Mouse (Mus musculus): ENCODE measurements around the gene Erlin1.

Erlin1 gene

GRCm38 (mm10) chr19:44069121-44069913 is at the start of gene Erlin1:
Gene Erlin1 (minus strand): TSS chr19:44069785.
- DNase-seq (ENCODE audit: low spot score in 2 of 2), result peak; percentile 83 to 88

DNA sequence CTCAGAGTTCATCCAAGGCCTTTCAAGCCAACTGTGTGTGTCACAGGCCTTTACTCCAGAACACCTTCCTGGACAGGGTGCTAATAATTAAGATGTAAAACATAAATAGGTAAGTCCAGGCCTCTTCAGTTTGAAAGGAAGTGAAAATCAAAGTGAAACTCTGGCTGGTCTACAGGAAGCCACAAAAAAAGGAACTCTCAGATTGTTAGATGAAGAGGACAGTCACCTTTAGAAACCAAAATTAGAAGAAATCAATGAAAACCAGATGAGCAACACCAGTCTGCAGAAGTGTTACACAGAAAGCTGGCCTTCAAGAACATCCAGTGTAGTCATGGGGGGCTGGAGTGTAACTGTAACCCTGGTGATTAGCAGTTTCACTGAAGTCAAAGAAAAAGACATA is 48.2 kb upstream of the Erlin1 start:
- DNase-seq (ENCODE audit: low spot score in 2 of 2), result no peak

GRCm38 (mm10) chr19:44111706-44112105 is 42.1 kb upstream of the Erlin1 start:
- no peak for DNase-seq (ENCODE audit: low spot score in 2 of 2)

DNA sequence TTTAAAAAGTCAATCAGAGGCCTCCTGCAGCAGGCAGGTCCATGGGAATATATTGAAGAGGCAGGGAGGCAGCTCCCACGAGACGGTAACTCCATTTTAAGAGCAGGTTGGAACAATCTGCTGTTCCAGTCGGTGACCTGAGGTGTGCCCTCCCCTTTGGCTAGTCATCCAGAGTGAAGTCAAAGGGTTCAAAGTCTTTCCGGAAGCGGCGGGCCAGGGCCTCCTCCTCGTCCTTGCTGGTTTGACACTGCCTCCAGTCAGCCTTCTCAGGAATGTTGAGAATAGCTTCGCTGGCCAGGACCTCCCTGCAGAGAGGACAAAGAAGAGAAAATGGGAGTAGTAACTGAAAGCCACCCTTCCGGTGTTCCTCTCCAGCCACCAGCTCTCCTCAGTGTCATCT is 40.8 kb upstream of the Erlin1 start:
- no peak for DNase-seq (ENCODE audit: low spot score in 2 of 2)

DNA sequence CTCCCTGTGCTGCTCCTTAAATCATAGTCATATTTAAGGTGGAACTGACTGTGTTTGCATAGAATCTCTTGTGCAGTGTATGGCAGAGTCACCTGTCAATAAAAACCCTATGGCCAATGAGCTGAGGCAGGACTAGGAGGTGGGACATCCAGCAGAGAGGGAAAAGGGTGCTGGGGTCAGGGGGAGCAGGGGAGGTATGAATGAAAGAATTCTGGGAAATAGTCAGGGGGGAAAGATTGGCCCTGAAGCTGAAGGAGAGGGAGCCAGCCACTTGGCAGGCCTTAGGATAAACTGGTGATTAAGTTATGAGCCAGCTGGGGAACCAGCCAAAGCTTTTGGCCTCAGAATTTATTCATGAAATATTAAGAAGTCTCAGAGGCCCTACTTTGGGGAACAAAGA is 39.4 kb upstream of the Erlin1 start:
- DNase-seq (ENCODE audit: low spot score in 2 of 2), result peak in 1 of 2 experiments; percentile 37

GRCm38 (mm10) chr19:44107661-44108521 is 38.3 kb upstream of the Erlin1 start:
- peak in 1 of 2 experiments; percentile 7 for DNase-seq (ENCODE audit: low spot score in 2 of 2)

DNA sequence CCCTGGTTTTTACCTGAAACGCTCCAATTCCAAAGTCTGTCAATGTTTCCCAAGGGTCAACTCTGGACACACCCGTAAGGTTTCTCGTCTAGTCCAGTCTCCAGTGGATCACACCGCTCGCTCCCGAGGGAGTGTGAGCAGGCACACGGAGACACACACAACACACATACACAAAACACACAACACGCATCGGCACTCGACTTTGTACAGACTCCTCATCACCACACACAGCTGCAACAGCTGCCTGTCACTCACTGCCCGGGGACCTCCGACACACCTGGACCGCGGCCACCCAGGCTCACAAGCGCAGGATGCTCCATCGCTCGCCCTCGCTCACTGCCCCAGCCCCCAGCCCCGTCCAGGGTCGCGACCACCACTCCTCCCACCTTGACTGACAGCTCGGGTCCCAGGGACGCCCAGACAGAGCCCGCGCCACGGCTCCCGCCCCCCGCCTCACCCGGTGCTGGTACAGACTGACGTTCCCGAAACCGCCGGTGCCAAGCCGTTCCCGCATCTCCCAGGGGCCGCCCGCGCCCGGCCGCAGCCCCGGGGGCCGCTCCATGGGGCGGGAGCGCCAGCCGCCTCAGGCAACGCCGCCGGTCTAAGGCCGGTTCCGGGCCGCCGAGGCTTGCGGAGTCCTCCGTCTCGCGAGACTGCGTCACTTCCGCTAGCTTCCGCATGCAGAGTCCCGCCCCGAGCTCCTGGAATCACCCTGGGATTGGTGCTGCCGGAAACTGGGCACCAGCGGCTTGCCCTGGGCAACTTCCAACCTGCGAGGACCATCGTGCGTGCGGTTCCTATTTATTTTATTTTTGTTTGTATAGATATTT is 37.5 kb upstream of the Erlin1 start, which contains the start of gene Chuk:
Chuk (minus strand) TSS at position 650 of the 830 bp plus-strand sequence.
- DNase-seq (ENCODE audit: low spot score in 2 of 2), result peak; percentile 95 to 98

- DNase-seq (ENCODE audit: low spot score in 2 of 2), result no peak
Measured at GRCm38 (mm10) chr19:44104393-44104792, 34.8 kb upstream of the Erlin1 start.

DNA sequence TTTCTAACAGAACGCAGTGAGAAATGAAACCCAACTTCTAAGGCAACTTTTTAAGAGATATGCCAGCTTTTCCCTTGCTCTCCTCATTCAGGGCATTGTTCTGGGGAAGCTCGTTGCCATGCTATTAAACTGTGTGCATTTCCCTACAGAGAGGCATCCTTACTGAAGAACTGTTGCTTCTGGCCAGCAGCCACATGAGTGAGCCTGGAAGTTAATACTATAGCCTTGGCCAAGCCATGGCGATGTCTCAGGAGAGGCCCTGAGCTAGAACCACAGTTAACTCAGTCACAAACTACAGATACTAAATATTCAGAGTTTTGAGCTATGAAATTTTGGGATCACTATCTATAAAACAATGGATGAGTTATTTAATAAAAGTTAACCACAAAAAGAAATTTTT is 33.4 kb upstream of the Erlin1 start:
- no peak for DNase-seq (ENCODE audit: low spot score in 2 of 2)

DNA sequence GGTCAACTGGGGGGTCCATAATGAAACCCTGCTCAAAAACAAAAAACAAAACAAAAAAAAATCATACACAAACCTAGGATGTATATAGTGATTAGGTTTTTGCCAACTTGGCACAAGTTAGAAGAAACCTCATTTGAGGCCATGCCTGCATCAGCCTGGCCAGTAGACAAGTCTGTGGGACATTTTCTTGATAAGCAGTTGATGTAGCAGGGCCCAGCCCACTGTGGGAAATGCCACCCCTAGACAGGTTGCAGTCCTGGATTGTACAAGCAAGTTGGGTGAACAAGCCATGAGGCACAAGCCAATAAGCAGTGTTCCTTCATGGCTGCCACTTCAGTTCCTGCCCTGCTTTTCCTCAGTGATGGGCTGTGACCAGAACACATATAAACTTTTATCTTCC is 31.3 kb upstream of the Erlin1 start:
- DNase-seq (ENCODE audit: low spot score in 2 of 2), result no peak

GRCm38 (mm10) chr19:44086278-44086677 is 16.7 kb upstream of the Erlin1 start:
- no peak for DNase-seq (ENCODE audit: low spot score in 2 of 2)

DNA sequence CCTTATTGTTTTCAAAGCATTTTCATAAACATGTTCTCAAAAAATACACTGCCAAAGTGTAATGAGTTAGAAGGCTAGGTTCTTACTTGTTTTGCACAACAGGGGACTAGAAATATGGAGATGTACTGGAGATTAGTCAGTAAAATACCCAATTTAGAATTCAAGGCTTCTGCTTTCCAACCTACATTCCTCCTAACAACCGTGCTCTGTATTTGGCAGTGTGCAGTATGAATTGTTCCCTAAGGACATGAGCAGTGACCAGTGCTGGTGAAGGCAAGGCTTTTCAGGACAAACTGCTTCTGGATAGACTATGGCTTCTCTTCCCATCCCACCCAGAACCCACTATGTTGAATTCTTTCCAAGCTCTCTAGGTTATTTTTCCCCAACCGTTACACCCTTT is 11.3 kb upstream of the Erlin1 start:
- no peak for DNase-seq (ENCODE audit: low spot score in 2 of 2)

GRCm38 (mm10) chr19:44080023-44080422 is 10.4 kb upstream of the Erlin1 start:
- no peak for DNase-seq (ENCODE audit: low spot score in 2 of 2)

DNA sequence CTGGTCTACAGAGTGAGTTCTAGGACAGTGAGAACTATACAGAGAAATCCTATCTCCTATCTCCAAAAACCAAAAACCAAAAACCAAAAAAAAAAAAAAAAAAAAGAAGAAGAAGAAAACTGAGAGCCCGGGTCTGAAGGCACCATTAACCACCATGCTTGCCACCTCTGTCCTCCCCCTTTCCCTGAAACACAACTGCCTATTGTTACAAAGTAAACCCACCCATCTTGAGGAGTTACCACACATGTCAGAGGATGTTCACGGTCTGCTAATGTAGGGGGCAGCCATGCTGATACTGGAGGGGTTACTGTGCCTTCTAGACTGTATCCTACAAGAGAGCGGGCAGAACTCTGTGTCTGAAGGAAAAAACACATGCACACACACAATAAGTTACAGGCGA is 7.4 kb upstream of the Erlin1 start:
- DNase-seq (ENCODE audit: low spot score in 2 of 2), result no peak

DNA sequence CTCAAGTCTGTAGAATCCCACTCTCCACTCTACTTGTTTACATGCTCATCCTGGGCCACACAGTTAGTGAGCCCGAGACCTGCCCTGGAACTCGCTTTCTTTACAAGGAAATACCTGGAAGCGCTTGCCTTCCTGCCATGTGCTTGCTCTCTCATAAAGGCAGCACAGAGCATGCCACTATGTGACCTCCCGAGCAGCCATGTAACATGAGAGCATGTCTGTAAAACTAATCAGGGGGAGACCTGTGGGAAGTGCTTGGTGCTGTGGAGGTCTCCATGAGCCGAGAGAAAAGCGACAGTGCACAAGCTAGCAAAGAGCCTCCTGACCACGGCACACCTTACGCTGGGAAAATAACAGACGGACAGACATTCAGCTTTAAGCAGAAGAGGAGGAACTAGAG is 6.9 kb upstream of the Erlin1 start:
- DNase-seq (ENCODE audit: low spot score in 2 of 2), result no peak

- no peak for DNase-seq (ENCODE audit: low spot score in 2 of 2)
Measured at GRCm38 (mm10) chr19:44074986-44075385, 5.4 kb upstream of the Erlin1 start.

- no peak for DNase-seq (ENCODE audit: low spot score in 2 of 2)
Measured at GRCm38 (mm10) chr19:44071166-44071565, 1.6 kb upstream of the Erlin1 start.

DNA sequence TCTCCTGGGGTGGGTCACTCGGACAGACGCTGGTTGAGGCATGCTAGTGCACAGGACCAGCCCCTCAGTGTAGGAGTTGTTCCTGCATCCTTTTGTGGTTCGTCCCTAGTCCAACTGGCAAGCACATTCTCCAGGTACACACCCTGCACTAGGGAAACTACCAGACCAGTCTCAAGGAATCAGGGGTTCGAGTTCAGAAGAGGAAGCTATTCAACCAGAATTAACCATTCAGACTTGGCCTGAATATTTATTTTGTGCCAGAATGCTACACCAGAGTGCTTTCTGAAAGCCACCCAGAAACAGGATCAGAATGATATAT is 288 bp upstream of the Erlin1 start:
- DNase-seq (ENCODE audit: low spot score in 2 of 2), result no peak

- DNase-seq (ENCODE audit: low spot score in 2 of 2), result no peak
Measured at GRCm38 (mm10) chr19:44068232-44068631, 1.4 kb downstream of the Erlin1 start.

DNA sequence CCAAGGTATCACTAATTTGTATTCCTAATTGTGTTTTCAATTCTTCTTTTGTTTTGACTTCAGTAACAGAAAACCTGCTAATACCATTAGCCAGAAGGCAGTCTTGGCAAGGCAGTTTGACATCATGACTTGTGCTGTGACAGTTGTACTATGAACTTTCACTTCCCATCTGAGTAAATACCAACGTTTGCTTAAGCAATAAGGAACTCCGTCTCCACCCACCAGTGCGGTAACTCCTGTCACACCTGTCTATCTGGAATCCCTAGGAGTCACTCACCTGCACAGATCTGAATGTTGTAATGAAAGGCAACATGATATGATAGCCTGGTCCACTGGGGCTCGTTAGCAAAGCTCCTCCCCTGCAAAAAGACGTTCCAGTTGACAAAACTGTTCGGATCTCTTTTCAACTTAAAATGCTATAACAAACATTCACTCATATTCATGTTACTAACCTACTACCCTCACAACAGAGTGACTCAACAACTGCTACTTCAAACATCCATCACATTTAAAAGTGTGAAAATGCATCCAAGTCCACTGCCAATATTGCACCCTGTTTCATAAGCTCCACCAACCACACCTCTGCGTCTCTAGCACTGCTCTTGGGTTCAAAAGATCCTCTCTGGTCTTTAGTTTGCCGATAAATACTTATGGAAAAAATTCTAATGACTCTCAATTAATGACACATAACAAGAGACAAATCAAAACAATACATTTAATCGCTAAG is 2.1 kb downstream of the Erlin1 start:
- peak in 1 of 2 experiments; percentile 16 for DNase-seq (ENCODE audit: low spot score in 2 of 2)

DNA sequence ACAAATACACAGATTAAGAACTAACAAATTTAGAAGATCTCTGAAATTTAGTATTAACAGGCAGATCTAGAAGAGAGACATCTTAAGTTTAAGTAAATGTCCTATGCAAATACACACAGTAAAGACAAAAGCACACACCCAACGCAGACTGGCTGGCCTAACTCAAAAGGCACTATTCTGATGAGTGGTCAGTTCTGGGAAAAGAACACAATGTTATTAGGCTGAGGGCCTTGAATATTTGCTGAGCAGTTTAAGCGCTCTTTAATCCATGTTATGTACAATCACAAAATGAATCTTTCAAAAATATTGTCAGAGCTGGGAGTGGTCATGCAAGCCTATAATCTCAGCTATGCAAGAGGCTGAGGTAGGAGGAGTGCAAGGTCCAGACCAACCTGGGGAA is 4.9 kb downstream of the Erlin1 start:
- no peak for DNase-seq (ENCODE audit: low spot score in 2 of 2)
